Mouse (Mus musculus) MEL (cell line): Measurements from ENCODE around the gene Pgpep1. TPM values are rescaled to one million over a fixed set of nuclear protein-coding genes. Genes with fewer than 3 reads are reported as not detected.

Source experiments
- DNase-seq: peaks from one replicate; pipeline ENCODE4 v3.0.0; 2011; ENCODE audit warnings: low read depth, low spot score
- H3K27ac ChIP-seq: 2 replicates; pipeline ENCODE4 v1.5.1; 2012; ENCODE audit warnings: low read depth, mild to moderate bottlenecking, control low read depth, low read length, moderate library complexity; ENCODE audit not compliant: control insufficient read depth
- H3K27me3 ChIP-seq, 2 experiments: fragments of 150-350 bp in 1 of 2; sonication (generic) in 1 of 2; 2 replicates each; pipeline ENCODE4 v1.6.1; 2012; ENCODE audit warnings: low read length in 2 of 2, mild to moderate bottlenecking in 2 of 2, improper control_type of control experiment in 1 of 2, moderate library complexity in 1 of 2; ENCODE audit not compliant: insufficient read depth in 2 of 2, control insufficient read depth in 1 of 2
- H3K36me3 ChIP-seq, 2 experiments: 2 replicates each; pipeline ENCODE4 v1.6.1; 2012 to 2014; ENCODE audit warnings: low read length in 2 of 2, improper control_type of control experiment in 1 of 2, inconsistent platforms in 1 of 2, mild to moderate bottlenecking in 1 of 2; ENCODE audit not compliant: insufficient read depth in 2 of 2, control insufficient read depth in 1 of 2
- H3K4me1 ChIP-seq, 2 experiments: fragments of 150-350 bp in 1 of 2; sonication (generic) in 1 of 2; 2 replicates each; pipeline ENCODE4 v1.6.1; 2012; ENCODE audit warnings: low read length in 2 of 2, improper control_type of control experiment in 1 of 2, mild to moderate bottlenecking in 1 of 2; ENCODE audit not compliant: insufficient read depth in 2 of 2, control insufficient read depth in 1 of 2
- H3K4me3 ChIP-seq, 2 experiments: fragments of 150-350 bp in 1 of 2; sonication (generic) in 1 of 2; 2 replicates each; pipeline ENCODE4 v1.5.1; 2012; ENCODE audit warnings: low read depth in 2 of 2, low read length in 2 of 2, mild to moderate bottlenecking in 2 of 2, moderate library complexity in 2 of 2, control low read depth in 1 of 2, improper control_type of control experiment in 1 of 2; ENCODE audit not compliant: control insufficient read depth in 1 of 2, insufficient read depth in 1 of 2
- H3K79me2 ChIP-seq: 2 replicates; pipeline ENCODE4 v1.6.1; 2012; ENCODE audit warnings: mild to moderate bottlenecking, low read length, moderate library complexity; ENCODE audit not compliant: control insufficient read depth, poor library complexity, insufficient read depth
- H3K9ac ChIP-seq: 2 replicates; pipeline ENCODE4 v1.6.1; 2012; ENCODE audit warnings: low read depth, mild to moderate bottlenecking, control low read depth, low read length, moderate library complexity; ENCODE audit not compliant: control insufficient read depth, poor library complexity, severe bottlenecking
- H3K9me3 ChIP-seq: fragments of 150-350 bp; sonication (generic); replicated peaks from 2 replicates; pipeline ENCODE4 v1.6.1; 2012; ENCODE audit warnings: mild to moderate bottlenecking, low read length, improper control_type of control experiment, moderate library complexity; ENCODE audit not compliant: insufficient read depth
- BHLHE40 ChIP-seq: IDR thresholded peaks from 2 replicates; pipeline ENCODE4 v1.6.1; 2012; ENCODE audit warnings: low read depth, mild to moderate bottlenecking, inconsistent platforms, low read length, improper control_type of control experiment, borderline replicate concordance
- CHD2 ChIP-seq: IDR thresholded peaks from 2 replicates; pipeline ENCODE4 v1.6.1; 2011; ENCODE audit warnings: low read length, improper control_type of control experiment
- CTCF ChIP-seq, 3 experiments: IDR thresholded peaks in 2 of 3; conservative IDR thresholded peaks in 1 of 3; 2 replicates each; pipeline ENCODE4 v1.5.1; 2011 to 2012; ENCODE audit warnings: low read length in 3 of 3, low read depth in 2 of 3, mild to moderate bottlenecking in 2 of 3, improper control_type of control experiment in 1 of 3, inconsistent platforms in 1 of 3, mixed read lengths in 1 of 3, moderate library complexity in 1 of 3; ENCODE audit not compliant: control insufficient read depth in 1 of 3, insufficient read depth in 1 of 3, poor library complexity in 1 of 3, severe bottlenecking in 1 of 3
- E2F4 ChIP-seq: IDR thresholded peaks from 2 replicates; pipeline ENCODE4 v1.6.1; 2011; ENCODE audit warnings: low read depth, low read length, improper control_type of control experiment, borderline replicate concordance
- ELF1 ChIP-seq: IDR thresholded peaks from 2 replicates; pipeline ENCODE4 v1.6.1; 2014; ENCODE audit warnings: low read depth, mild to moderate bottlenecking, inconsistent platforms, low read length, improper control_type of control experiment, moderate library complexity
- ETS1 ChIP-seq: IDR thresholded peaks from 2 replicates; pipeline ENCODE4 v1.6.1; 2012; ENCODE audit warnings: low read depth, mild to moderate bottlenecking, inconsistent platforms, low read length, improper control_type of control experiment, moderate library complexity
- GABPA ChIP-seq: IDR thresholded peaks from 2 replicates; pipeline ENCODE4 v1.6.1; 2012; ENCODE audit warnings: low read depth, mild to moderate bottlenecking, inconsistent platforms, low read length, improper control_type of control experiment, moderate library complexity
- JUND ChIP-seq: IDR thresholded peaks from 2 replicates; pipeline ENCODE4 v1.6.1; 2011; ENCODE audit warnings: low read depth, mild to moderate bottlenecking, improper control_type of control experiment, low read length
- MAX ChIP-seq: IDR thresholded peaks from 2 replicates; pipeline ENCODE4 v1.6.1; 2011; ENCODE audit warnings: low read length, improper control_type of control experiment
- MAZ ChIP-seq: IDR thresholded peaks from 2 replicates; pipeline ENCODE4 v1.6.1; 2012; ENCODE audit warnings: low read depth, mild to moderate bottlenecking, inconsistent platforms, low read length, improper control_type of control experiment
- MYB ChIP-seq: IDR thresholded peaks from 2 replicates; pipeline ENCODE4 v1.6.1; 2011; ENCODE audit warnings: mild to moderate bottlenecking, low read depth, low read length, improper control_type of control experiment
- MYC ChIP-seq: IDR thresholded peaks from 2 replicates; pipeline ENCODE4 v1.6.1; 2011; ENCODE audit warnings: low read depth, mild to moderate bottlenecking, low read length, improper control_type of control experiment, moderate library complexity
- NELFE ChIP-seq: IDR thresholded peaks from 2 replicates; pipeline ENCODE4 v1.6.1; 2011; ENCODE audit warnings: low read depth, low read length, improper control_type of control experiment
- NRF1 ChIP-seq: IDR thresholded peaks from 2 replicates; pipeline ENCODE4 v1.6.1; 2014; ENCODE audit warnings: low read depth, mild to moderate bottlenecking, inconsistent platforms, low read length, improper control_type of control experiment, moderate library complexity; ENCODE audit not compliant: poor library complexity, insufficient read depth, severe bottlenecking
- POLR2A ChIP-seq, 2 experiments: IDR thresholded peaks; 2 replicates each; pipeline ENCODE4 v1.6.1; 2011 to 2012; ENCODE audit warnings: low read length in 2 of 2, mild to moderate bottlenecking in 2 of 2, control low read depth in 1 of 2, improper control_type of control experiment in 1 of 2, low read depth in 1 of 2, moderate library complexity in 1 of 2; ENCODE audit not compliant: control insufficient read depth in 1 of 2, insufficient read depth in 1 of 2, poor library complexity in 1 of 2
- POLR2AphosphoS5 ChIP-seq: IDR thresholded peaks from 2 replicates; pipeline ENCODE4 v1.6.1; 2012; ENCODE audit warnings: low read depth, borderline replicate concordance, mild to moderate bottlenecking, inconsistent platforms, low read length, moderate library complexity, mixed read lengths
- RAD21 ChIP-seq: IDR thresholded peaks from 2 replicates; pipeline ENCODE4 v1.6.1; 2011; ENCODE audit warnings: mild to moderate bottlenecking, low read depth, low read length, improper control_type of control experiment
- SIN3A ChIP-seq: IDR thresholded peaks from 2 replicates; pipeline ENCODE4 v1.6.1; 2012; ENCODE audit warnings: low read length, improper control_type of control experiment, inconsistent platforms
- SMC3 ChIP-seq: IDR thresholded peaks from 2 replicates; pipeline ENCODE4 v1.6.1; 2011; ENCODE audit warnings: low read depth, low read length, improper control_type of control experiment
- TAL1 ChIP-seq: IDR thresholded peaks from 2 replicates; pipeline ENCODE4 v1.6.1; 2012; ENCODE audit warnings: mild to moderate bottlenecking, inconsistent platforms, low read length, moderate library complexity, mixed read lengths
- TBP ChIP-seq: IDR thresholded peaks from 2 replicates; pipeline ENCODE4 v1.8.0; 2011; ENCODE audit warnings: low read depth, low read length, improper control_type of control experiment
- USF1 ChIP-seq: IDR thresholded peaks from 2 replicates; pipeline ENCODE4 v1.6.1; 2014; ENCODE audit warnings: low read depth, mild to moderate bottlenecking, inconsistent platforms, low read length, improper control_type of control experiment, moderate library complexity
- ZMIZ1 ChIP-seq: IDR thresholded peaks from 2 replicates; pipeline ENCODE4 v1.6.1; 2012; ENCODE audit warnings: low read depth, mild to moderate bottlenecking, inconsistent platforms, low read length, improper control_type of control experiment, moderate library complexity
- ZNF384 ChIP-seq: IDR thresholded peaks from 2 replicates; pipeline ENCODE4 v1.6.1; 2012; ENCODE audit warnings: low read depth, mild to moderate bottlenecking, inconsistent platforms, low read length, improper control_type of control experiment
- polyA plus RNA-seq, 2 experiments: library from polyadenylated mRNA; stranded (reverse) in 1 of 2; unstranded in 1 of 2; fragments of >175 nt in 1 of 2; fragments of >200 nt in 1 of 2; gene quantifications; 2 replicates each; pipeline versions ENCODE4 v1.2.1 to v1.2.4; 2012; ENCODE audit warnings: low replicate concordance in 2 of 2, low read depth in 1 of 2; ENCODE audit not compliant: insufficient read length in 2 of 2, insufficient read depth in 1 of 2, missing spikeins in 1 of 2
- total RNA-seq: library from RNA; depleted of rRNA; stranded (reverse); fragments of 300-350 nt; gene quantifications from 2 replicates; pipeline ENCODE4 v1.2.3, GENCODE M21; 2012

The Pgpep1 gene
- total and polyA plus RNA-seq, 3 experiments, result 12.6 to 19.5 TPM; not detected in 1

DNA sequence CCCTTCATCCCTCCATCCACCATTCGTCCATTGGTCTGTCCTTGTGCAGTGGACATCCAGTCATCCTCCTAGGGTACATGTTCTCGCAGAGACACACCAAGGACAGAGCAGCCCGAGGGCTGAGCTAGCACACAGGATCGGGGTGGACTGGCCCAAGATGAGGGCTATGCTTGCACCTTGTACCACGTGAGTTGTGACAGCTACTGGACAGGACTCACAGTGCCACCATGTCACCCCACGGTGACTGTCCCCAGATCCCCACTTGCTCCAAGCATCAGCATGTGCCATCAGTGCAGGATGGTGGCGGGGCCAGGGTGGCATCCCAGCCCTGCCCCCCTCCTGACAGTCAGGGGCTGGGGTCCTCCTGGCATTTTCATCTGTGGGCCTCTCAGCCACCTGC is 55.6 kb downstream of the Pgpep1 start:
- Histone ChIP-seq H3K36me3 (no peaks in the 10 kb centered on the region; a peak in 1 of 4 replicates), H3K9me3 (no peaks in the 10 kb centered on the region)
- DNase-seq, result no peak
- TF ChIP-seq E2F4 (no peak), NRF1 (no peak), USF1 (no peak), TAL1 (no peak), JUND (no peak), MYB (no peak), ZNF384 (no peak)
- TF ChIP-seq, all 39 proteins: peak for 0
- H3K9ac ChIP-seq, result no peak overlapping the region
- no peak overlapping the region for H3K4me3 ChIP-seq
- peaks cover 0 to 4% of the 10 kb centered on the region in 2 experiments; a peak in 2 of 4 replicates for H3K4me1 ChIP-seq
- H3K27ac ChIP-seq, result no peak overlapping the region
- H3K27me3 ChIP-seq, result no peaks in the 10 kb centered on the region
- peaks cover 24% of the 10 kb centered on the region for H3K79me2 ChIP-seq

DNA sequence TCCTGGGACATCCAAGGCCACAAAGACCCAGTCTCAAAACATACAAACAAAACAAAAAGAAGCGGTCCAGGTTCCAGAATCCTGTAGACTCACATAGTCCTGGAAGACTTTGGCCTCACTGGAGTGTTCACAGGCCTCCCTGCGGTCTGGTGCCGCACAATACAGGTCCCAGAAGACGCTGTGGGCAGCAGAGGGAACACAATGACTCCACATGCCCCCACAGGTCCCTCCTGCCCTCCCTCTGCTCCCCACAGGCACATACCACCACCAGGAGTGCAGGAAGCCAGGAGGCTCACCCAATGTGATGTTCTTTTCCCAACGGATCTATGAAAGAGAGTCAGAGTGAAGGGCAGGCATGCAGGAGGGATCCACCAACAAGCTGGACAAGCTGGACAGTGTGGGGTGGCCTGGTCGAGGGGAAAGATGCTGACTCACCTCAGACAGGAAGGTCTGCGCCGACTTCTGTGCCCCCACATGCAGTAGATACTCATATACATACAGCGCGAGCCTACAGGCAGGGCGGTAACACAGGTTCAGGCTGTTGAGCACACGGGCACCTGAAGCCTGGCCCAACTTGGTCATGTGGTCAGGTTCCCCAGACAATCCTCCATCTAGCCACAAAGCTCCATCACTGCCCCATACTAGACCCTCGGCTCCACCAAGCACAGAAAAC is 57.9 kb downstream of the Pgpep1 start:
- no peak overlapping the region for H3K4me3 ChIP-seq
- no peak for DNase-seq
- no peaks in the 10 kb centered on the region for H3K9me3 ChIP-seq
- H3K27ac ChIP-seq, result no peak overlapping the region
- no peak for TF ChIP-seq MAX
- no peak for TF ChIP-seq NRF1
- no peak for TF ChIP-seq SIN3A
- no peak for TF ChIP-seq MAZ
- TF ChIP-seq ZMIZ1, result no peak
- no peak for TF ChIP-seq SMC3
- TF ChIP-seq CTCF (IDR thresholded peaks at IDR 0.05 in 2 of 3, conservative IDR thresholded peaks at IDR 0.05 in 1 of 3; ENCODE audit: control insufficient read depth in 1 of 3, insufficient read depth in 1 of 3, low read depth in 2 of 3, low read length in 3 of 3, poor library complexity in 1 of 3, severe bottlenecking in 1 of 3), result no peak
- TF ChIP-seq CHD2, result no peak
- no peak for TF ChIP-seq RAD21
- TF ChIP-seq POLR2AphosphoS5, result no peak
- TF ChIP-seq BHLHE40, result no peak
- no peak for TF ChIP-seq POLR2A (IDR thresholded peaks at IDR 0.05; ENCODE audit: control insufficient read depth in 1 of 2, insufficient read depth in 1 of 2, low read depth in 1 of 2, low read length in 2 of 2, poor library complexity in 1 of 2)
- no peak for TF ChIP-seq ELF1
- no peak for TF ChIP-seq NELFE
- TF ChIP-seq MYC, result no peak
- no peak for TF ChIP-seq GABPA
- no peak for TF ChIP-seq TBP
- TF ChIP-seq ETS1, result no peak
- H3K27me3 ChIP-seq, result no peaks in the 10 kb centered on the region
- H3K79me2 ChIP-seq, result peaks cover 16% of the 10 kb centered on the region
- no peak overlapping the region for H3K9ac ChIP-seq
- no peaks in the 10 kb centered on the region for H3K4me1 ChIP-seq
- H3K36me3 ChIP-seq, result no peaks in the 10 kb centered on the region; a peak in 1 of 4 replicates
